Mouse (Mus musculus) urinary bladder, postnatal 36 days (tissue): ENCODE data around the gene Opa3.
A peak's percentile ranks its signal among the peaks of the same experiment; 100 is the strongest.

Source experiments
- DNase-seq, 2 experiments: peaks; one replicate each; pipeline ENCODE4 v3.0.0; 2022; ENCODE audit warnings: low spot score in 2 of 2, mixed read lengths in 1 of 2

The Opa3 gene

DNA sequence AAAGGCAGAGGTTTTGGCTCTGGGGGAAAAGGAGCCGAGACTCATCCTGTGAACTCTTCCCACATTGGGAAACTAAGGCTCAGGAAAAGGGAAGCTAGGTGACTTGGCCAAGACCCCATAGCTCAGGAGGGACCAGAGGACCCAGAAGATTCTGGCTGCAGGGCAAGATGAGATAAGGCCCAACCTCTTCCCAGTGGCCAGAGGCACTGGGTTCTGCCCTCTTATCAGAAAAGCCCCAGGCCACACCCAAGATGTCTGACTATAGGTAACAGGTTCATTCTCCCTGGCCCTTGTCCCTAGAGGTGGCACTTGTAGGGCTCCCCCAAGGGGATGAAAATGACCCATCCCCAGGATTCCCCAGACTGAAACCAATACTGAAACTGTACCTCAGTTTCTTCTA lies 18.7 kb downstream of the Opa3 start:
- no peak for DNase-seq

GRCm38 (mm10) chr7:19247511-19247910 lies 19.4 kb downstream of the Opa3 start:
- DNase-seq: no peak

GRCm38 (mm10) chr7:19252078-19252477 lies 23.9 kb downstream of the Opa3 start:
- no peak for DNase-seq

- DNase-seq: no peak
These were observed 25.3 kb downstream of the Opa3 start for GRCm38 (mm10) chr7:19253437-19253836.

- DNase-seq: no peak
These were observed 27.3 kb downstream of the Opa3 start for GRCm38 (mm10) chr7:19255395-19255794.

GRCm38 (mm10) chr7:19256567-19256966 lies 28.4 kb downstream of the Opa3 start:
- no peak for DNase-seq

- DNase-seq: peak in 1 of 2 experiments; percentile 72
These were observed 29.4 kb downstream of the Opa3 start for GRCm38 (mm10) chr7:19257390-19258022.

GRCm38 (mm10) chr7:19258336-19258735 lies 30.2 kb downstream of the Opa3 start:
- DNase-seq: peak in 1 of 2 experiments; percentile 47

DNA sequence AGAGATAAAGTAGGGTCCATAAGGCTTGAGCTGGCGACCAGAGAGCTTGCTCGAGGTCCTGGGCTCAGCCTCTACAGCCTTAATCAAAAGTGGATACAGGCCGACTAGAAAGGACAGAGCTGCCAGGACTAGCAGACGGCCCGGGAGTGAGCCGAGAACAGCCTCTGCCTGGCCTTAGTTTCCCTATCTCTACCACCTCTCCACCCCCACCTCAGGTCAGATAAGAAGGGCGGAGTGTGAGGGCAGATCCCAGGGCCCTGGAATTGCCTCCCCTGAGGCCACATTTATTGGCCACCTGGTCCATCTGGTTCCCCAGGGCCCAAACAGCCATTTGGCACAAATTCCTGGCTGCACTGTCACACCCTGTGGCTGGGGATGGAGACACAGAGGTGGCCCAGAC lies 37.0 kb downstream of the Opa3 start:
- no peak for DNase-seq

DNA sequence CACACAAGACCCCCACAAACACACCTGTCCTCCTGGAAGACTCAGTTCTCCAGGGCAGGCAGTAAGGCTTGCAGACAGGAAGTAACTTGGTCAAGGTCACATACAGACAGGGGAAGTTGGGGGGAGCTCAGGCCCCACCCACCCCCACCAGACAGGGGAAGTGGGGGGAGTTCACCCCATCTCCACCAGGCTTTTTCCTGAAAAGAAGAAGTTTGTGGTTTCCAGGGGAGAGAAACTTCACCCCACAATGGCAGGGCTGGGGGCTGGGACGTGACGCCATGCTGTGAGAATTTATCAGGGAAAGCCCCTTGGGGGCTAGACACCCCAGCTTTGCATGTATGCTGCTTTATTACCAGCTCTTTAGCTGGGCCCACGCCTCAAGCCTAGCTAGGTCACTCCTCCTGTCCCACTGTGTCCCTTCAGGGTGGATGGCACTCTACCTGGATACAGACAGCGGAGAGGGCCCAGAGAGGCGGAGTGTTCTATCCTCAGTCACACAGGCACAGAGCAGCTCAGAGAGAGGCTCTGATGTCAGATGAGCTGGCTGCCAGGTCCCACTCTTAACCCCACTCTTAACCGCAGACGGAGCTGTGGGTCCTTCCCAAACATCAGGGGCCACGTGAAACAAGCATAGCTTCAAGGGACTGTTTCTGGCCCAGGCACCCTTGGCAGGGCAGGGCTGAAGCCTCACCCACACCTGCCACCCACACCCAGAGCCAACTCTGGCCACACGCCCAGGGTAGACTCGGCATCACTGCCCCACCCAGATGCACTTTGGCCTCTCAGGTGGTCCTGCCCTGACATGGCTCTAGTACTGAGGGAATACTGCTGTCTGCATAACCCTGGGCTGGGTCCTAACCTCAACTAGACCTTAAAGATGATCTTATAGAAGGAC lies 38.0 kb downstream of the Opa3 start:
- DNase-seq: no peak

- no peak for DNase-seq
These were observed 38.9 kb downstream of the Opa3 start for GRCm38 (mm10) chr7:19267051-19267450.

GRCm38 (mm10) chr7:19268993-19269681 lies 41.0 kb downstream of the Opa3 start:
- no peak for DNase-seq

DNA sequence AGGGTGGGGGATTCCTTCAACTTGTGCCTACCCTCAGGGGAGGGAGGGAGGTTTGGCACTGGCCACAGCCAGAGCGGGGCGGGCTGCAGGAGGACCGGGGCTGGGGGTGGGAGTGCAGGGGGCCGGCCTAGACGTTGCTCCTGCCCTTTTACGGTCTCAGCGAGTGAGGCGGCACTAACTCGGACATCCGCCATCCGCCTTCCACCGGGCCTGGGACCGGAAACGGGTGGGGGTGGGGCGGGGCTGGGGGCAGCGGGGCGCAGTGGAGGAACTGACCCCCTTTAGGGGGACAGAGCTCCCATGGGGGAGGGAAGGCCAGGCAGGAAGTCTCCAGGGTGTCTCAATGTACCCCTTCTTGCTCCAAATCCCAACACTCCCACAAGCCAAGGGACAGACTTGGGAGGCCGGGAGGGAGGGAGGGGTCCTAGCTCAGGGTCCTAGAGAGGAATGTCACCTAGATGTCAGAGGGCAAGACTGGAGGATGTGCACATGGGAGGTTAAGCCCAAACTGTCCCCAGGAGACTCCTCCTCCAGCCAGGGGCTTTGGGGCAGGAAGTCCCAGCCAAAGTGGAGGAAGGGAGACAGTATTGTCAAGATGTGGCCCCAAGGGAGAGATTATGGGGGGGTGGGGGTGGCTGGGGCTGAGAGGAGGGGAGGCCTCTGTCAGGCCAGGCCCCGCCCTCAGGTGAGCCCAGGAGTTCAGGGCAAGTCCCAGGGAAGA lies 41.7 kb downstream of the Opa3 start:
- DNase-seq: peak in 1 of 2 experiments; percentile 64

GRCm38 (mm10) chr7:19270509-19271237 lies 42.5 kb downstream of the Opa3 start:
- DNase-seq: no peak

DNA sequence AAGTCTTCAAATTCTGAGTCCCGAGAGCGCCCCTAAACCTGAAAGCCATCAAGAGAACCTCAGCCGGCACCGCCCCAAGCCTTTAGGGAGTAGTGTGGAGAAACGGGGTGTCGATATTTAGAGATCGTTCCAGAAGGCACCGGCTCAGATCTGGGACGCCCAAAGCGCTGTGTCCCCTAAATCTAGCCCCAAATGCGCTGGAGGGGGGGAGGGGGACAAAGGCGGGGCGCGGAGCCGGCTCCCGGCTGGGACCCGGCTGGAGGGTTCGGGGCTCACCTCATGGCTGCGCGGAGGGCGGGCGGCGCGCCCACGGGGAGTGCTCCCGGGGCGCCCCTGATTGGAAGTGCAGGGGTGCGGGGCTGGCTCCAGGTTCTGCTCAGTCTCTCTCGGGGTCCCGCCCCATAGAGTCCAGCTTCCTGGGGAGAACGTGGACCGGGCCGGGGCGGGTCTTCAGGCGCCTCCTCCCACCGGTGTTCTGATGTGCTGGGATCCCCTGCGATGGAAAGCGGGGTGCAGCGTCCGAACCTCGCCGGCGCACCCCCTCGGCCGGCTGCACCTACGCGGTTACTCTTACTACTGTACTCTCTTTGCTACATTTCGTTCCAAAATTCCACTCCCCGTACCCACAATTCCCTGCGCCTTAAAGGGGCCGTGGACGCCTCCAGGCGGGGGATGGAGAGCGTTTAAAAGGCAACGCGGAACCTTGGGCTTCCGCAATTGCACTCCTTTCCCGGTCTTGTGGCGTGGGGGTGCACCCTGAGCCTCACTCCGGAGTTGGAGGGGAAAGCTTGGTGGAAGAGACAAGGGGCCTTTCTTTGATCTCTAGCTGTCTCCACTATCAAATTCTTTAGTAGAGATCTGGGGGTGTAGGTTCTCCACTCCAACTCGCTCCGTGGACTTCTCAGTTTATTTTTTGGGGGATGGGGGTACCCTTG lies 43.4 kb downstream of the Opa3 start, which contains the start of gene Vasp:
TSS of gene Vasp (minus strand) at position 580 of the 935 bp plus-strand sequence.
- DNase-seq: peak; percentile 86 to 88

DNA sequence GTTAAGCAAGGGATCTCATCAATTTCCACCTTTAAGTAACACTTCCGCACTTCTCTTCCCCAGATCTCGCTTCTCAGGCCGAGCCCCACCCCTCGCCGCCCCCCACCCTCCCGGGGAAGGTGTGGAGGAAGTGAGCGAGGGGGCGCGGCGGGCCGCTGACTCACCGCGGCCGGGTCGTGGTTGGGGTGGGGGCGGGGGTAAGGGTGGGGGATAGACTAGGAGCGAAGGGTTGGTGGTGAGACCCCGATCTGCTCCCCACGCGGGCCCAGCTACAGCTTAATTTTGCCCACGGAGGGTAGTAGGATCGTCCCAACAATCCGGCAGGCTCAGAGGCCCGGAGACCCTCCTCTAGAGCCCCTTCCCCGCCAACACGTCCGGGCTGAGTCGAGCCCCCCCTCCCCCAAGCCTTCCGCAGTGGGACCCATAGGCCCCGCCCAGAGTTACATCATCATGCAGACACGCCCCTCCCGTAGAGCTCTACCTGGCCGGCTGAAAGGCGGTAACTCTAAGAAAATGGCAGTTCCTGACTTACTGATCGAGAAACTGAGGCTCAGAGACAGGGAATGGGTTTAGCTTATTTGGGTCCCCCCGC lies 44.1 kb downstream of the Opa3 start:
- DNase-seq: peak; percentile 76 to 81

DNA sequence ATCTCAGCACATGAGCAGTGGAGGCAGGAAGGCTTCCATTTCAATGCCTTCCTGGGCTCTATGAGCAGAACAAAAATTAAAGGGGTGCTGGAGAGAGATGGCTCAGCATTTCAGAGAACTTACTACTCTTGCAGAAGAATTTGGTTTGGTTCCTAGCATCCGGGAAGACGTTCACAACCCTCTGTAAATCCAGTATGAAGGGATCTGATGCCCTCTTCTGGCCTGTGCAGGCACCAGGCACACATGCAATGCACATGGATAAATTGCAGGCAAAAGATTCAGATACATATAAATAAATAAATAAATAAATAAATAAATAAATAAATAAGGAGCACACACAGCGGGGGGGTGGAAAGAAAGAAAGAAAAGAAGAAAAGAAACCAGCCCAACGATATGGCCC lies 48.1 kb downstream of the Opa3 start:
- DNase-seq: no peak

GRCm38 (mm10) chr7:19279052-19279451 lies 50.9 kb downstream of the Opa3 start:
- DNase-seq: no peak

DNA sequence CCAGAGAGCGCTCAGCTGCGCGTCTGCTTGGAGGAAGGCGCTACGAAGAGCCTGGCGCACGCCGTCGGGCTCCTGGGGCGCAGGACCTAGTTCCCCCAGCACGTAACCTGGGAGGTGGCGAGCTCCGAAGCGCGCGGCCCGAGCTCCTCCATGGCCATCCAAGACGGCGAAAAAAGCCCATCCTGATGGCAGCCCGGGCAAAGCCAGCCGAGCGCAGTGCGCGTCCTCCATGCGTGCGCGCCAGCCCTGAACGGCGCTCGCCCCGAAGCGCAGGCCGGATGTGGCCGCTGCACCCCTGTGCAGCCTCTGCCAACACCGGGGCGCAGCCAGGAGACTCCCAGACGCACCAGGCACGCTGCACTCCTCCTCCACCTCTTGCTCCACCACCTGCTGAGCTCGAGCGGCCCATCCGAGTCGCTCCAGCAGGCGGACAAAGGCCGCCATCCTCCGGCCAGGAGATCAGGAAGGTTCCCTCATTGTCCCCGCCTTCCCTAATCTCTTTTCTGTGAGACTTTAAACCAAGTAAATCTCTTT lies 51.5 kb downstream of the Opa3 start, which contains the start of gene Ppm1n:
TSS of gene Ppm1n (minus strand) at position 484 of the 534 bp plus-strand sequence.
- no peak for DNase-seq
